Mouse (Mus musculus) brain, embryonic 18.5 days (tissue): Measurements from ENCODE around the gene Abcg4.
"Not testable (repeated sequence)": the region's sequence is repeated elsewhere in the genome, so short reads cannot be mapped to it uniquely, and the experiment has no call there.

Experiments
- DNase-seq: peaks from one replicate; pipeline ENCODE4 v3.0.0-alpha.2; 2012; ENCODE audit warnings: low read depth, low spot score

Gene Abcg4

DNA sequence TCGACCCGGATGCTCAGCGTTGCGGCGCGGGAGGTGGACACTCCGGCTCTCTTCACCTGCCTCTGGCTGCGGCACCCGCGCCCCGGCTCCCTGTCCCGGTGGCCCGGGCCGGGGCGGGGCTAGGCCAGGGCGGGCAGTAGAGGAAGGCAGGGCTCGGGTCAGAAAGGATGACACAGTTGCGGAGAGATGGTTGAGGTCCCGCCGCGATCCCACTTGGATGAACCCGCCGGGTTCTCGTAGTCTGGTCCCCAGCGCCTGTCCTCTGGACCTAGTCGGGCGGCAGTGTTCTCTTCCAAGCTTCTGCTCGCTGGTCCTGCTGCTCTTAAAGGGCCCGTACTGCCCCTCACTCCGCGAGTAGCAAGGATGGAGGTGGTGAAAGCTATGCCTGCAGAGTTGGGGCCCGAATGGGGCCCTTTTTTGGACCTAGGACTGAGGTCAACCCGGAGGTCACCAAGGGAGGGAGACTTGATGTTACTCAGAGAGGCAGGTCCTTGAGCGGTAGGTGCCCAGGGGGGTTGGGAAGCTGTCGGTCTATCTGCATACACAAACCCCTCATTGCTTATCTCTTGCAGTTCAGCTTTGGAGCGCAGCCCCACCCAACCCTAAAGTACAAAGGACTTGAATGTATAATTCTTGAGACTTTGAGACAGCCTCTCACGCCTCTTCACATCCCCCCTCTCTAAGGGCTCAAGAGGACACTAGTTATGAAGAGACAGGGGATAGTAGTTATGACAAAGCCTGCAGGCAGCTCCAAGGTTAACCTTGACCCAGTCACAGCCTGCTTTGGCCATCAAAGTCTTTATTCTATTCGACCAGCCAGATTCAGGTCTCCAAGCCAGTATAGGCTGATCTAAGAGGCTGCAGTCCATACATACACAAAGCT, at the start of gene Abcg4:
Gene Abcg4 (minus strand): TSS at position 540 of the 883 bp plus-strand sequence.
- no peak for DNase-seq

DNA sequence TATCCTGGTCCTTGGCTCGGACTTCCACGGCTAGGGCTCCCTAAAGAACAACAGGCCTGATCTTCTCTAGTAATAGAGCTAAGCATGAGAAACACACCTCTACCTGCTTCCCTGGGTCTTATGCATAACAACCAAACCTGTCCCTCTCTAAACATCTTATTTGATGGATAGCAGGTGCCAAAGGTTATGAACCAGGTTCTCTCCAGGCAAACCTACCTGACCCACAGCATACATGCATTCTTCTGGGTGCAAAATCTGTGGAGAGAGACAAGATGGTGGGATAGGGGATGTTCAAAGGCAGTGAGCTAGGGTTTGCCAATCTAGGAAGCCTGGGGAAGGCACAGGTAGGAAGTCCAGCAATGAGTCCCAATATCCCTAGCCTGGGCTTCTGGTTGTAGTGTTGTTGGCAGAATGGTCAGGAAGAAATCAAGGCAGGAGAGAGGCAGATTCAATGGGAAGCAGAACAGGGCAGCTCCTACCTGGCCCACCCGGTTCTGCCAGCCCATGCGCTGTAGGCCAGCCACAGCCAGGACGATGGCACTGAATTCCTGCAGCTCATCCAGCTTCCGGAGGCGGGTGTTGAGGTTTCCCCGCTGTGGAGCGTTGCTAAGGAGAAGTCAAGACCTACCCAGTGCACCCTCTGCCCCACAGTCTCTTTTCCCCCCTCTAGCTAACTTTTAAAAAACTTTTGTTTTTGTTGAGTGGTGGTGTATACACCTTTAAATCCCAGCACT, 49.2 kb upstream of the Abcg4 start:
- no peak for DNase-seq

DNA sequence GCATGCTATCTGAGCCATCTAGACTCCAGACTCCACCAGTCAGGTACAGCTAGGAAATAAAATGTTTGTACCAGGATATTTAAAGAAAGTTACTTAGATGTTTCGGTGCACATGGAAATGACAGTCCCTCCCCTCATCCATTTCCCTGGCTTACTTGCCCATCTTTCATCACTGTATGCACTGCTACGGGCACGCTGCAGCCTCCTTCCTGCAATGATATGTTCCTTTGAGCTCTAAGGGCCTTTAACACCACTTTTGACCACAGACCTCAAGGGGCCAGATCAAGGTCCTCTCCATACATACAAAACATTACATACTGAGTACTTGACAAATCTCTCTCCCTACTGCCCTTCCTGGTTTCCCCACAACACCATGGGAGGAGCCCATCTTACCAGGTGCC, 48.5 kb upstream of the Abcg4 start:
- no peak for DNase-seq

DNA sequence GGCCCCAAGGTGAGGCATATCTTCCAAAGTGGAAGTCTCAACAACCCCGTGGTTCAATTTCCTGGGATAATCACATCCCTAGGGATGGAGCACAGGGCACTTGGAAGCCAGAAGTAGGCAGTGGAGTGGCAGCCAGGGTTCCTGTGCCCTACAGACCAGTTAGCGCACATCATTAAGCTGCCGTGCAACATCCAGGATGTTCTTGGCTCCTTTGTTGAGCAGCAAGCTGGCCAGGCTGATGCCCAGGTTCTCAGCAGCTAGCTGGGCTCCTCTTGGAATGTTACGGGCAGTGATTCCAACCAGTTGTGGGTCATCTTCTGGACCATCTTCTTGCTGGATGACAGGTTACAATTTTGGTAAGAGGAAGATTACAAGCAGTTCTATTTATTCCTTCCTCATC, 48.1 kb upstream of the Abcg4 start:
- DNase-seq: not testable (repeated sequence)

DNA sequence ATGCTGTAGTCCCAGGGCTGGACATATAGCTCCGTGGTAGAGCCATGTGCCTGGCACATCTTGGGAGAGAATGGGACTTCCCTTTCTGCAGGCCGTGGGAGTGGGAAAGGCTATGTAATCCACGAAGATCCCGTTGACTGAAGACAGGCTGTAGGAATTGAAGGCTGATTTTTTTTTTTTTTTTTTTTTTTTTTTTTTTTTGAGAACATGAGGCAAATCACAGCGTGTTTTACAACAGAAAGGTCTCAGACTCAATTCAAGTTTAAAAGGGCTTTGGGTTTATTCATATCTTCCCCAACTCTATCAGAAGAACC, 47.6 kb upstream of the Abcg4 start:
- no peak for DNase-seq

DNA sequence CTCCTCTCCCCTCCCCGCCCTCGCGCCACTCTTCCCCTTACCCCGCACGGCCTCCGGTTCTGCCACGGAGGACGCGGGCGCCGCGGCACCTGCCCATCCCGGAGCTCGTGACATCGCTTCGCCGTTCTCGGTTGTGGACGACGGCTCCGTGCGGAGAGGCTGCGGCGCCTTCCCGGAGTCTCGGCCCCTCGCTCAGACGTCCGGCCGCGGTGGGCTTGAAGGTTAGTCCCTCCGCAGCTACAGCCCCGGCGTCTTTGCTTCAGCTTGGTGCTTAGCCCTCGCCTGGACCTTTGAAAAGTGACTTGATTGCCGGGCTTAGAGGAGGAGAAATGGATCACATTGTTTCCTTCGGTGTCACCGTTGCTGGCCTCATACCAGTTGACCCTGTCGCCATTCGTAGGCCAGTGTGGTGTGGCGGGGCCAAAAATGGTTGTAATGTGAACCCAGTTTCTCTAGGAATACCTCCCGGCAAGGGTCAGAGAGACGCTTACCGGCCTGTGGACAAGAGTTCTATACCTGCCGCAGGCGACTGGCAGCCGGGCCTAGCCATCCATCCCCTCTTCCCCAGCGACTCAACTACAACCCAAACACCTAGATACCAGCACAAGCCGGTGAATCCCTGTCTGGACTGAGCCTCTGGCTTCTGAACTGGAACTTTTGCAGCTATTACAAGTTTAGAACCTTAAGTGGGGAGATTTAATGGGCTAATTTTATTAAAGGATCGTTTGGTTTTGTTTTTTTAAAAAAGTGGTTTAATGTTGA, 47.1 kb upstream of the Abcg4 start:
- DNase-seq: no peak

DNA sequence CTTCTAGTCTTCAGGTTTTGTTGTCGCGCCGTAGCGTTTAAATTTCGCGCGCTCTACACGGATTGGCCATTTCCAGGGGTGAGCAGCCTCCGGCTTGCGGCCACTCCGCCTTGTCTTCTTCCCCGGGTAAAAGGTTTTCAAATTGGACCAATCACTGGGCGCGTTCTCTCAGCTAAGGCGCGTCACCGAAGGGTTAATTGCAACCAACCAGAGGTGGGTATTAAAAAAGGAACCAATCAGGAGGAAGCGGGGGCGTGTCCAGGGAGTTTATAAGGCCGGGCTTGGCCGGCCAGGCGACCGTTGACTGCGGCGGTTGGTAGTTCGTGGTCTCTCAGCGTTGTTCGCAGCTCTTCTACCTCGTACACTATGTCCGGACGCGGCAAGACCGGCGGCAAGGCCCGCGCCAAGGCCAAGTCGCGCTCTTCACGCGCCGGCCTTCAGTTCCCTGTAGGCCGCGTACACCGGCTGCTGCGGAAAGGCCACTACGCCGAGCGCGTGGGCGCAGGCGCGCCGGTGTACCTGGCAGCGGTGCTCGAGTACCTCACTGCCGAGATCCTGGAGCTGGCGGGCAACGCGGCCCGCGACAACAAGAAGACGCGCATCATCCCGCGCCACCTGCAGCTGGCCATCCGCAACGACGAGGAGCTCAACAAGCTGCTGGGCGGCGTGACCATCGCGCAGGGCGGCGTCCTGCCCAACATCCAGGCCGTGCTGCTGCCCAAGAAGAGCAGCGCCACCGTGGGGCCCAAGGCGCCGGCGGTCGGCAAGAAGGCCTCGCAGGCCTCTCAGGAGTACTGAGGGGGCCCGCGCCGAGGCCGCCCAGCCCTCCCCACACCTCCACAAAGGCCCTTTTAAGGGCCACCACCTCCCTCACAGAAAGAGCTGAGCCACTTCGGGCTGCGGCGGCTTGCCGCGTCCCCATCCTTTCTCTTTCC, 46.2 kb upstream of the Abcg4 start, which contains the start of gene H2afx:
Gene H2afx (plus strand): TSS at position 299 of the 935 bp plus-strand sequence.
- DNase-seq: peak; percentile 99

DNA sequence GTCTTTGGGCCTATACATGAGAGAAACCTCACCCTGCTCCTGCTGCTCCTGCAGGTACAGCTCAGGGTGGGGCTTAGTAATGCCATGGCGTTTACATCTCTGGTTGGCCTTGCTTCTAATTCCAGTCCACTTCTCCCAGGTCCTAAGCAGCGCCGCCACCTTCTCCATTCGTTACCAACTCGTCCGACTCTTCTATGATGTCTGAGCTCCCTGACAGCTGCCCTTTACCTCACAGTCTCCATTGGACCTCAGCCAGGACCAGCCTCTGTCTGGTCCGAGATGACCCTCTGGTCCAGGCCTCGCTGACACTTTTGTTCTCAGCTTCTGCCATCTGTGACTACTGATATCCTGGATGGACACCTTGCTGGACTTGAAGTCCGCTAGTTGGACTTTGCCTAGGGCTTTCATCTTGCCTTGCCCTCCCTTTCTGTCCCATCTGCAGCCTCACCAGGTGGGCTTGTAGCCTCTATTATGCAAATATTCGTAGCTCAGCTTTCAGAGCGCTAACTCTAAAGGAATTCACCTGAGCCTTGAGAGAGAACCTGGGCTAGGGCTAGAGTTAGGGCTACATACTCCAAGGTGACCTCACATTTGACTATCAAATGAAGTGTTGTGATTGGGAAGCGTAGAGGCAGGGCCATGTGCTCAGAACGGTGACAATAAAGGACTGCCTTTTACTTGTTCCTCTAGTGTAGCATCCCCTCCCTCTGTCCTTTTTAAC, 44.7 kb upstream of the Abcg4 start:
- no peak for DNase-seq

DNA sequence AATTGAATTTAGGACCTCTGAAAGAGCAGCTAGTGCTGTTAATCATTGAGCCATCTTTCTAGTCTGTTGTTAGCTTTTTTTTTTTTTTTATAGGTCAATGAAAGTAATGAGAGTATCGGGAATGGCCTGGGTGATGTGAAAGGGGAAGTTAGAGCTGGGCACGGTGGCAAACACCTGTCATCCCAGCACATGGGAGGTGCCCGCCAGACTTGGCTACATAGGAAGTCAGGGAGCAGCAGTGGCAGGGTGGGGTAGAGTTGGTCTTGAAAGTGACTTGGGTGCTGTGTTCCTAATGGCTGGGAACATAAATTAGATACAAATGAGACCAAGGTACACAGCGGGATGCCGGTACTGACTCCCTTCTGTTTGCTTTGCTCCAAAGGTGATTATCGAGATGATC, 42.3 kb upstream of the Abcg4 start:
- DNase-seq: no peak

DNA sequence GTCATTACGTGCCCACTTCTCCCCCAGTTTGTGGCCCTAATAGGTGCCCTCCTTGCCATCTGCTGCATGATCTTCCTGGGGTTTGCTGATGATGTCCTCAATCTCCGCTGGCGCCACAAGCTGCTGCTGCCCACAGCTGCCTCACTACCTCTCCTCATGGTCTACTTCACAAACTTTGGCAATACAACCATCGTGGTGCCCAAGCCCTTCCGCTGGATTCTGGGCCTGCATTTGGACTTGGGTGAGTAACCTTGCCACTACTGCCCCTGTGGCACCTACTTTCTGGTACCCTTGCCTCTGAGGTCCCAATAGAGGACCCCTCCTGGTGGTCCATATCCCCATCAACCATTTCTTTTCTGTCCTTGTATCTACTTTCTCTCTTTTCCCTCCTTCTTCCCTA, 39.5 kb upstream of the Abcg4 start:
- no peak for DNase-seq

DNA sequence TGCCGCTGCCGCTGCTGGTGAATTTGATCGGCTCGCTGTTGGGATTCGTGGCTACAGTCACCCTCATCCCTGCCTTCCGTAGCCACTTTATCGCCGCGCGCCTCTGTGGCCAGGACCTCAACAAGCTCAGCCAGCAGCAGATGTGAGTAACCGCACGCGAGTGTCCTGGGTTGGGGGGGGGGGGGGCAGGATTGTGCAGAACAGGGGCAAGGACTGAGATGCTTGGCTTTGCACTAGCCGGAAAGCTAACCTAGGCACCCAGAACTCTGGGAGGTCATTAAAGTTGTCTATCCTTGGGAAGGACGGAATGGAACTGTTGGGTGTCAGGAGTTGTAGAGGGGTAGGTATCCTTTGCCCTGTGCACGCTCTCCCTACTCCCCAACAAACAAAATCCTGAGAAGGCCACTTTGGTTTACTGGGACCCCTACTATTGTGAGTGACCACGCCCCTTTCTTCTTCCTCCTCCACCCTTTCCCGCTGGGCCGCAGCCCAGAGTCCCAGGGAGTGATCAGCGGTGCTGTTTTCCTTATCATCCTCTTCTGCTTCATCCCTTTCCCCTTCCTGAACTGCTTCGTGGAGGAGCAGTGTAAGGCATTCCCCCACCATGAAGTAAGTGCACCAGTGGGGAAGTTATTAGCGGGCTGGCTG, 38.8 kb upstream of the Abcg4 start:
- no peak for DNase-seq

DNA sequence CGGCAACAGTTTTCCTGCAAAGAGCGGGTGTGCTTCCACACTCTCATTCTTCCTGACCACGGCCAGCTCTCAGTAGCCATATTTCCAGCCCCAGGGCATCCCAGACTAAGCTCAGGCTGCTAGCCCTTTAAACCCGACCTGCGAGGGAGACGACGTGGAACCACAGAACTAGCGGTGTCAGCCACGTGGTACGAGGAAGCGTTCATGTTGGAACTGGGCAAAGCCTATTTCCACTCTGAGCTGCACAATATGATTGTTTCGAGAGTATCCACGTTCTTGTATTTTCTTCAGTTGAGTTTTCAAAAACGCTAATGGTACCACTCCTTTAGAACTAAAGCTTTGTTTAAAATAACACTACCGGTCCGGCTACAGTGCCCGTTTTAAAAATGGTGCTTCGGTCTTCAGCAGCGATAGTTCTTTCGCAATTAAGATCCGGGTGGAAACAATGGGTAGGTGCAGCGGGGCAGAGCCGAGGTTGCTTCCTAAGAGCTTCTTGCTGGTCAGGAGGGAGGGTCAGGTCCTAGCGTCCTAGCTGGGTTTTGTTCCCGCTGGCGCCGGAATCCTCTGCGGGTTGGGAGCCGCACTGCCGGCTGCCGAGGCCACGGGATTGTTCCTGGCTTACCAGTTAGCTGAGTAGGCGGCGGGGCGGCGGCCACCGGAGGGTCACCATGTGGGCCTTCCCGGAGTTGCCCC, 38.1 kb upstream of the Abcg4 start:
- DNase-seq: peak; percentile 83

DNA sequence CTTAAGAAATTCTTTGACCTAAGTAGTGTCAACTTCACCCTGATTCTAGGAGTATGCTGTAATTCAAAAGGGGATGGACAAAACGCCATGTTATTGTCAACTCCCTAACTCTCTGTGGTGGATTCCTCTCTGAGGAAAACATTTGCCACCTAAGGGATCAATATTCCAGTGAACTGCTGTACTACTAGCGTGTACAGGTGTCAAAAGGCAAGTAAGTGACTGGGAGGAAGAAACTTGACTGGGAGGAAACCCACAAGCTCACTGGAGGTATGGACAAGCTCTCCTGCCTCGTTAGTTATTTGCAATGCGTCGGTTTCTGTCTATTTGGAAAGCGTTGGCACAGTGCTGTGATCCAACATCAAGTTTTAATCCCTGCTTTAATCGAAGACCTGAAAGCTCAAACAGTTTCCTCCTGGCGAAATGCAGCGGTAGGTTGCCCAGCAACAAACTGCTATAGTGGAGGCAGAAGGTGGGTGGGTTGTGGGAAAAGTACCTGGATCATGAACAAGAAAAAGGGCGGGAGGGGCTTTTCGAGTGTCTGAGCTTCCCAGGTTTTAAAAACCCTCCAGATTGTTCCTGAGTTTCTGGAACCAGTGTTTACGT, 37.5 kb upstream of the Abcg4 start, which contains the start of gene Dpagt1:
Gene Dpagt1 (plus strand): TSS at position 252 of the 603 bp plus-strand sequence.
- no peak for DNase-seq

DNA sequence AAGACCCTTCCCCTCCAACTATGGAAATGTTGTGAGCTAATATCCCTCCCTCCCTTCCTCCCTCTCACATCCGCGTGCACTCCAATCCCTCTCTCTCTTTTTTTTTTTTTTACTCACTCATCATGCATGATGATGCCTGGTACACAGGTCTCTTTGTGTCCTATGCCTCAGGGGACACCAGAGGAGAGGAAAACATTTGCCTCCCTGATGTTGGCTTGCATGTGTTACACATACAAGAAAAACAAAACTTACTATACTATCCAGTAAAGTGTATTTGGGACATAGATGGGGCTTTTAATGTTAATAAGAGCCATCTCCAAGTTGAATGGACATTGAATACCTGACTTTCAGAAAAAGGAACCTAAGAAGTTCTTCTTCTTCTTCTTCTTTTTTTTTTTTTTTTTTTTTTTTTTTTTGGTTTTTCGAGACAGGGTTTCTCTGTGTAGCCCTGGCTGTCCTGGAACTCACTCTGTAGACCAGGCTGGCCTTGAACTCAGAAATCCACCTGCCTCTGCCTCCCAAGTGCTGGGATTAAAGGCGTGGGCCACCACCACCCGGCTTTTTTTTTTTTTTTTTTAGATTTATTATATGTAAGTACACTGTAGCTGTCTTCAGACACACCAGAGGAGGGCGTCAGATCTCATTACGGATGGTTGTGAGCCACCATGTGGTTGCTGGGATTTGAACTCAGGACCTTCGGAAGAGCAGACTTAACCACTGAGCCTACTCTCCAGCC, 36.8 kb upstream of the Abcg4 start:
- not testable (repeated sequence) for DNase-seq

DNA sequence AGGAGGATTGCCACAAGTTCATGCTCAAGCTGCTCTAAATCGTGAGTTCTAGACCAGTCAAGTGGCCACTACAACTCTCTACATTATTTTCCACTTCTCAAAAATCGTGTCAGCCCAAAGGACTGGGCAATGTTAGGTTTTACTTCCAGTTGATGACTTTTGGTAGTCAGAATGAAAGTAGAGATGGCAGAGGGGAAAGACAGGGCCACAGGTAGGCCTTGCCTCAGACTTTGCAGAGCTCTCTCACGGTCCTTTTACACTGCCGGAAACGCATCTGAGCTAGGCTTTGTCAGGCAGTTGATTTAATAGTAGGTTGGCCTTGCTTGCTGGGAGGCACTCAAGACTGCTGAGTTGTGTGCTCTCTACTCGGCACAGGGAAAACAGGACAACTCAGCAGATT, 35.7 kb upstream of the Abcg4 start:
- no peak for DNase-seq

DNA sequence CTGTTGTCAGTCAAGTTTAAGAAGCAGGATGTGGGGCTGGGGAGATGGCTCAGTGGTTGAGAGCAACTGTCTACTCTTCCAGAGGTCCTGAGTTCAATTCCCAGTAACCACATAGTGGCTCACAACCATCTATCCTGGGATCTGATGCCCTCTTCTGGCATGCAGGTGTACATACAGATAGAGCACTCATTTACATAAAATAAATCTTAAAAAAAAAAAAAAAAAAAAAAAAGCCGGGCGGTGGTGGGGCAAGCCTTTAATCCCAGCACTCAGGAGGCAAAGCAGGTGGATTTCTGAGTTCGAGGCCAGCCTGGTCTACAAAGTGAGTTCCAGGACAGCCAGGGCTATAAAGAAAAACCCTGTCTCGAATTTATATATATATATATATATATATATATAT, 35.2 kb upstream of the Abcg4 start:
- DNase-seq: not testable (repeated sequence)

DNA sequence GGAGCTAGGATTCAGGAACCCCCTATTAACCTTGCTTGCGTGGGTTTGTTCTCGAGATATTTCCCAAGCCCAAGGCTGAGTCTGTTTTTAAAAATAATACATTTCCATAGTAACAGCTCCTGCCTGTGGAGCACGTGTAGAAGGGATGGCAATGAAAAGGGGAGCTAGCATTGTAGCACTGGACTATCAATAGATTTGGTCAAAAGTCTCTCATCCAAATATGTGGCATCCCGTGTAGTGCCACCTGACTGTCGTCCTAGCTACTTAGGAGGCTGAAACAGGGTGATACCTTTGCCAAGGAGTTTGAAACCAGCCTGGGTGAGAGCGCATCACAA, 32.4 kb upstream of the Abcg4 start:
- no peak for DNase-seq
